Comparison of ENCODE assay signal across 8 mouse cellular contexts in genomic region chr11:53769760-53770124, GRCm38 (mm10). TPM values are rescaled to one million over a fixed set of nuclear protein-coding genes. Genes with fewer than 3 reads are reported as not detected.
DNase-seq lines count a peak whose midpoint lies in the region; ATAC-seq lines count a peak whose summit lies in the region.

Gene Irf1, plus strand, starts transcription at chr11:53770014.

- no peaks in the 10 kb centered on the region for H3K9me3 ChIP-seq in megakaryocyte, embryonic 14.5 days

- H3K4me3 ChIP-seq in megakaryocyte, embryonic 14.5 days (replicated peaks) = peak within 1 kb of the TSS; percentile 99

- DNase-seq in adrenal gland, adult (ENCODE audit: inconsistent age in 2 of 2, low spot score in 1 of 2) = peak; percentile 96 to 98
- peak; percentile 86 for DNase-seq in embryo, embryonic 10.5 days (ENCODE audit: low spot score)
- DNase-seq in gastrocnemius, postnatal 14 days = peak; percentile 96
- DNase-seq in left cerebral cortex, adult 9 months (ENCODE audit: low spot score in 2 of 2) = peak; percentile 54 to 88
- DNase-seq in right cerebral cortex, postnatal 10 days (ENCODE audit: low spot score in 2 of 2) = peak; percentile 92 to 93
- DNase-seq in urinary bladder, postnatal 25 days (ENCODE audit: low spot score) = peak; percentile 94

- peaks cover 69% of the 10 kb centered on the region for H3K4me1 ChIP-seq in megakaryocyte, embryonic 14.5 days

- H3K36me3 ChIP-seq in megakaryocyte, embryonic 14.5 days (replicated peaks; ENCODE audit: low read length) = peaks cover 32% of the 10 kb centered on the region

- ATAC-seq in inflammation-experienced regulatory T-cells, adult 6 months = peak; percentile 85

- H3K27me3 ChIP-seq in megakaryocyte, embryonic 14.5 days (replicated peaks) = no peaks in the 10 kb centered on the region

- intact Hi-C loops in gastrocnemius, postnatal 14 days (cut with DNase I; ENCODE audit: low total_unique reads) = loop anchor here (5.0 kb wide), 1 partner anchor 78 kb away; no protein-coding TSS in a partner anchor

RNA-seq across cellular contexts. Expression of gene Irf1, which starts in this region (rescaled TPM):
- total RNA-seq in gastrocnemius, postnatal 14 days (2021) = 1 to 10 TPM; 8.7 to 9.1 TPM
- polyA plus RNA-seq in inflammation-experienced regulatory T-cells, adult 6 months (2017; shearing (Covaris generic)) = 100 to 1,000 TPM; 273 to 355 (median 291) TPM
- polyA plus RNA-seq in megakaryocyte, embryonic 14.5 days (2012; ENCODE audit: insufficient read depth, low replicate concordance) = 5.1 TPM in 1 of 2 replicates, not detected in the other

Comparison
In these comparisons a context has a peak if more than half of its experiments do, and no peak if none do; other contexts are left out.
1. Peak in every context shown above with its lines: DNase-seq, ATAC-seq and H3K4me3 ChIP-seq.
2. RNA of gene Irf1 (polyA plus RNA-seq): 273 to 355 TPM in inflammation-experienced regulatory T-cells, adult 6 months; 5.1 TPM in megakaryocyte, embryonic 14.5 days; every median in the first group is over 10 times any median in the second.